Mouse (Mus musculus): ENCODE data around the gene Tmem214. TPM values are rescaled to one million over a fixed set of nuclear protein-coding genes. Genes with fewer than 3 reads are reported as not detected.

Tmem214 gene
- polyA plus RNA-seq (2011; ENCODE audit: insufficient read length, low read depth, missing spikeins) = 102 and 122 TPM in 2 replicates

DNA sequence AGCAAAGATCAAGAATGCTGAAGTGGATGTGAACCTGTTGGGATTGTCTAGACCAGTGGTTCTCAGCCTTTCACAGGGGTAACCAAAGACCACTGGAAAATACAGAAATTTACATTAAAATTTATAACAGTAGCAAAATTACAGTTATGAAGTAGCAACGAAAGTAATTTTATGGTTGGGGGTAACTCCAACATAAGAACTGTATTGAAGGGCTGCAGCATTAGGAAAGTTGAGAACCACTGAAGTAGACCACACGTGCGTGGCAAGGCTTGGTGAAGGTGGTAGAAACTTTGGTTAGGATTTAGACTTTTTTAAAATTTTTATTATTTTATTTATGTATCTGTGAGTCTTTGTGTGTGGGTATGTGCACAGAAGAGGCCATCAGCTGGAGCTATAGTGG lies at the start of gene Tmem214:
Gene Tmem214 (plus strand): TSS at position 301 of the 400 bp plus-strand sequence.
- no peak within 1 kb of the TSS for H3K4me3 ChIP-seq (ENCODE audit: insufficient read depth, low read length)

DNA sequence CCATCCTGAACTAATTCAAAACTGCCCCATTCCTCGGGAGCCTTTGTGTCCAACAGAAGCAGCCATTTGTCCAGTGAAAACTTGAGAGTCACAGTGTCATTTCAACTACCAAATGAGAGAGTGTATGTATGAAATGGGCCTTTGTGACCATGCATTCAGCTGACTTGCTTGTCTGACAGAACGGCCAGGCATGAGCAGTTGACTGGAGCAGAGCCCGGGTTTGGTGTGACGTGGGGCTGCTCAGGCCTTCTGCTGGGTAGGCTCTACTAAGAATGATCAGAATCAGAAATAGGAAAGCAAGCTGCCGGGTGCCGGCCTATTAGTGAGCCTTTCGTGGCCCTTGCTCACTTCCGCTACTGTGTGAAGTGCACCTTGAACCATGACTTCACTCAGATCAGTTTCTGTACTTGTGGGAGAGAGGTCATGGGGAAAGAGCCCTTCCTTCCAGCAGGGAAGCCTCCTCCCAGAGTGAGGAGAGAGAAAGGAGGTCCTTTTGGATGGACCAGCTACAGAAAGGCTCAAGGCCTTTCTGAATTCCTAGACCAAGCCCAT lies 49.0 kb upstream of the Tmem214 start:
- TF ChIP-seq POLR2A (IDR thresholded peaks at IDR 0.05; ENCODE audit: low read depth, low read length) = no peak
- TF ChIP-seq CTCF (IDR thresholded peaks at IDR 0.05; ENCODE audit: borderline replicate concordance, insufficient read depth, low read length) = no peak
- Histone ChIP-seq H3K27ac (ENCODE audit: insufficient read depth, low read length) (no peak overlapping the region), H3K4me3 (ENCODE audit: insufficient read depth, low read length) (no peak overlapping the region), H3K4me1 (ENCODE audit: control insufficient read depth, insufficient read depth, low read length) (no peaks in the 10 kb centered on the region; the same call in 1 of the 2 replicates)

More for the DNA sequence above, at the start of gene Tmem214:
- no peaks in the 10 kb centered on the region for H3K4me1 ChIP-seq (ENCODE audit: control insufficient read depth, insufficient read depth, low read length)
- H3K27ac ChIP-seq (ENCODE audit: insufficient read depth, low read length) = no peak within 1 kb of the TSS
- no peak for TF ChIP-seq CTCF (IDR thresholded peaks at IDR 0.05; ENCODE audit: borderline replicate concordance, insufficient read depth, low read length)
- no peak for TF ChIP-seq POLR2A (IDR thresholded peaks at IDR 0.05; ENCODE audit: low read depth, low read length)

DNA sequence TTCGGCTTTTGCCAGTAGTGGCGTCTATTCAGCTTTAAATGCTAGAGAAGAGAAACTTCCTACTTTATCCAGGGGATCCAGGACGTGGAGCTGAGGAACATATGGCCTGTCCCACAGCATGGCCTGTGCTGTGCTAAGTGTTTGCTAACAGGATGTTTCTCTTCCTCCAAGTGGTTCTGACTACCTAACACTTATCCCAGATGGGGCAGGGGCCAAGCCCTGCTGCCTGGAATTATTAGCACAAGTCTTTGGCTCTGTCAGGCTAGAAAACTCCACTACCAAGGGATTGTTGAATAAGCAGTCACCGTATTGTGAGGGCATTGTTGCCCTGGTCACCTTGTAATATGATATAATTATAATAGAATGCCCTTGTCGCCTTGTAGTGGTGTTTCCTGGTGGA lies 45.1 kb upstream of the Tmem214 start:
- no peak for TF ChIP-seq CTCF (IDR thresholded peaks at IDR 0.05; ENCODE audit: borderline replicate concordance, insufficient read depth, low read length)
- no peak for TF ChIP-seq POLR2A (IDR thresholded peaks at IDR 0.05; ENCODE audit: low read depth, low read length)
- Histone ChIP-seq H3K4me1 (ENCODE audit: control insufficient read depth, insufficient read depth, low read length) (no peaks in the 10 kb centered on the region), H3K27ac (ENCODE audit: insufficient read depth, low read length) (no peak overlapping the region), H3K4me3 (ENCODE audit: insufficient read depth, low read length) (no peak overlapping the region)

DNA sequence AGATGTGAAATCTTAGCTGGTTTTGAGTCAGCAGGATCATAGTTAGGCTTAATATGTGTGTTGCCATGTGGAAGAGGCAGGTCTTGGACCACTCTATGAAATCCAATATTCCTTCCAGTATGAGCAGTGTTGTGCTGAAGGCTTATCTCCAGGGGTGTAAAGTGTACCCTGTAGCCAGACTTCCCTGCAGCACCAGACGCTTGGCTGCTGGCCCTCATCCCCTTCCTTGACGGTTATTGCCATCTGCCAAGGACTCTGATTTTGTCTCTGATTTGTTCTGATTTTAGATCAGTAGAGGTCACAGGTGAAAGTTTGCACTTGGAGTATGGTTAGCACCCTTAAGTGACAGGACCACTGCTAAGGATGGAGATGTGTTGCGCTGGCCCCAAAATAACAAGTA lies 44.7 kb upstream of the Tmem214 start:
- no peak for TF ChIP-seq CTCF (IDR thresholded peaks at IDR 0.05; ENCODE audit: borderline replicate concordance, insufficient read depth, low read length)
- no peak for TF ChIP-seq POLR2A (IDR thresholded peaks at IDR 0.05; ENCODE audit: low read depth, low read length)
- Histone ChIP-seq H3K4me3 (ENCODE audit: insufficient read depth, low read length) (no peak overlapping the region), H3K4me1 (ENCODE audit: control insufficient read depth, insufficient read depth, low read length) (no peaks in the 10 kb centered on the region)

DNA sequence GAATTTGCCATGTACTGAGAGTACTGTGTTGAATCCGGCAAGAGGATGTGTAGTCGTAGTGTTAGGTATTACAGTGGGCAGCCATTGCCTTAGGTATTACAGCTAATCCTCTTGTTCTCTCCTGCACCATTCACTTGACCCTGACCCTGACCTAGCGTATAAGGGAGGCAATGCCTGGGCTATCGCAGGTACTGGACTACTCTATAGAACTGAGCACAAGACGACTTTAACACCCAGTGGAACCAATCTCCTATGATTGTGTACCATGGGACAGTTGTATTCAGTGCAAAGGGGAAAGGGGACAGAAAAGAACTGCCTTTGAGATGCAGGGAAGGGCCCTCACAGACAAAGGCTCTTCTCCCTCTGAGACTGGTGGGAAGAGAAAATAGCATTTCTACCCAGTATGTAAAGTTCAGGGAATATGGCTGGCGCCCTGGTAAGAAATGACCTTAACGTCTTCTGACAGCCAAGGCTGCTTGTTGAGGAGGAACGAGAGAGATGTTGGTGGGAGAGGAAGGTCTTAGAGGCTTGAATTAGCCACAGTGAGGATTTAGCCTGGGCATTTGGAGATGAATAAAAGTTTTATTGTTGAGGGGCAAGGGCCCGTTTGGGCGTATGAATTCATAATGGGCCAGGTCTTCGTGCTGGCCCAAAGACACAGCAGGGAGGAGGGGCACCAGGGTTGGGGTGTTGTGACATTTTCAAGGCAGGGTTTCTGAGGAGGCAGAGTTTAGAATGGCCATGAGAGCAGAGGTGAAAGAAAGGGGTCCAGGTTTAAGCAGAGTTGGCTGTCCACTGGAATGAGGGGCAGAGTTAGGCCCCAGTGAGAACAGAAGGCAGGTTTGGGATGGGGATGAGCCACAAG lies 43.5 kb upstream of the Tmem214 start:
- TF ChIP-seq POLR2A (IDR thresholded peaks at IDR 0.05; ENCODE audit: low read depth, low read length) = no peak
- TF ChIP-seq CTCF (IDR thresholded peaks at IDR 0.05; ENCODE audit: borderline replicate concordance, insufficient read depth, low read length) = no peak
- no peaks in the 10 kb centered on the region for H3K4me1 ChIP-seq (ENCODE audit: control insufficient read depth, insufficient read depth, low read length)
- H3K27ac ChIP-seq (ENCODE audit: insufficient read depth, low read length) = no peak overlapping the region
- H3K4me3 ChIP-seq (ENCODE audit: insufficient read depth, low read length) = no peak overlapping the region

More for the DNA sequence above, 44.7 kb upstream of the Tmem214 start:
- H3K27ac ChIP-seq (ENCODE audit: insufficient read depth, low read length) = no peak overlapping the region

DNA sequence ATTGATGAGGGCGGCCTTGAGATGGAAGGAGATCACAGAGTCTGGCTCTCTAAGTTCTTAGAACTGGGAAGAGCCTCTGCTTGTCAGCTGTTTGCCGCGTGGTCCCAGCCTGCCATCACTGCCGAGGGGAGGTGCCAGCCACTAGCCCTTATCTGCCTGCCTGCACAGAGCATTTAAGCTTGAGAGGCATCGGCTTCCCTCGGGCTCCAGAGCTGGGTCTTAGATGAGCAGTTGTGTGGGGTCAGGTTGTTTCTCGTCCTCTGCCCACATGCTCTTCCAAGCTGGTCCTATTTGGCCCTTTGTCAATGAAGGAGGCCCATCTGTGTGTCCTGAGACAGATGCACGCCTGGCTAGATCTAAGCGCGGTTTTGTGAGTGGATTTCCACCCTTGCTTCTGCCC lies 42.6 kb upstream of the Tmem214 start:
- no peak for TF ChIP-seq POLR2A (IDR thresholded peaks at IDR 0.05; ENCODE audit: low read depth, low read length)
- no peak for TF ChIP-seq CTCF (IDR thresholded peaks at IDR 0.05; ENCODE audit: borderline replicate concordance, insufficient read depth, low read length)
- no peak overlapping the region for H3K27ac ChIP-seq (ENCODE audit: insufficient read depth, low read length)
- no peak overlapping the region for H3K4me3 ChIP-seq (ENCODE audit: insufficient read depth, low read length)
- no peaks in the 10 kb centered on the region for H3K4me1 ChIP-seq (ENCODE audit: control insufficient read depth, insufficient read depth, low read length)

DNA sequence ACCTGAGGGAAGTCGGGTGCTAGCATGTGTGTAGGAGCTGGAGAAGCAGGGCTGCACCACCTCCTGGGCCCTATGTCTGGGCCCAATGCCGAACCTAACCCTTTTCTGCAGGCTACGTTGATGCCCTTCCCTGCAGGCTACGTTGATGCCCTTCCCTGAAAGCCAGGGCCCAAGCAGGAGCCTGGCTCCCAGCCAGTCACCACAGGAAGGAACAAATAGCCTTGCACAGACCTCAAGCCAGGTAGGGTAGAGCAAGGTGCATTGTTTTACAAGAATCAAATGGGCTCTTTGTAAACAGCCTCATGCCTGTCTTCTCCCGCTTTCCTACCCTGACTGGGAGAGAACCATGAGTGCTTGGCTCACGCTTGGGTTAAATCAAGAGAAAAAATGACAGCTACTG lies 42.0 kb upstream of the Tmem214 start:
- Histone ChIP-seq H3K27ac (ENCODE audit: insufficient read depth, low read length) (no peak overlapping the region), H3K4me1 (ENCODE audit: control insufficient read depth, insufficient read depth, low read length) (no peaks in the 10 kb centered on the region), H3K4me3 (ENCODE audit: insufficient read depth, low read length) (no peak overlapping the region)
- no peak for TF ChIP-seq CTCF (IDR thresholded peaks at IDR 0.05; ENCODE audit: borderline replicate concordance, insufficient read depth, low read length)

DNA sequence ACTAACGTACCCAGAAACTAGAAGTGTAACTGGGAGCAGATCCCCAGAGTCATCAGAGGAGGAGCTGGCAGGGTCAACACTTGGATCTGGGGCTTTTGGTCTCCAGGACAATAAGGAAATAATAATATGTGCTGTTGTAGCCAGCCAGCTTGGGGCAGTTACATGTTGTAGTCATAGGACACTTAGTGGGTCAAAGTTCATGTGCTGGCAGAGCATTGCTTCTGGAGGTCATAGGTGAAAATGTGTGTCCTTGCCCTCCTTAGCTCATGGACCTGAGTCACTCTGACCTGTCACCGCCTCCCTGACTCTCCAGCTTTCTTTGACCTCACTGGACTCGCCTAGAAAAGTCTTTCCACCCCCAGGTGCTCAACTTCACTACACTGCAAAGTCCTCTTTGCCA lies 34.4 kb upstream of the Tmem214 start:
- Histone ChIP-seq H3K27ac (ENCODE audit: insufficient read depth, low read length) (no peak overlapping the region), H3K4me3 (ENCODE audit: insufficient read depth, low read length) (no peak overlapping the region), H3K4me1 (ENCODE audit: control insufficient read depth, insufficient read depth, low read length) (no peaks in the 10 kb centered on the region)
- TF ChIP-seq CTCF (IDR thresholded peaks at IDR 0.05; ENCODE audit: borderline replicate concordance, insufficient read depth, low read length) (no peak), POLR2A (IDR thresholded peaks at IDR 0.05; ENCODE audit: low read depth, low read length) (no peak)

DNA sequence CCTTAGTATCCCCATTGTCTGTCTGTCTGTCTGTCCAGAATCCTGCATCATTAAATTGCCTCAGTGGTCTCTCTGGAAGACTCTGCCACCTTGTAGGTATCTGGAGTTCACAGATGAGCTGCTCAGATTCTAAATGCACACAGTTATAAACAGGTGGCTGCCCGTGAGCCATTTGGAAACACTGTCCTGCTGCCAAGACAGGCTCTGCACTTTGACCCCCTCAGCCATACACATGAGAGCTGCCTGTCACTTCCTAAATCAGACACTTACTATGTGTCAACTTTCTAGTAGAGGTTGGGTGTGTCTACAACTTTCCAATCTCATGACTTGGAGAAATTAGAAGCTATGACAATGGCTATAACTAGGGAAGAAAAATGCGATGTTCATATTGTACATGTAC lies 28.1 kb upstream of the Tmem214 start:
- TF ChIP-seq CTCF (IDR thresholded peaks at IDR 0.05; ENCODE audit: borderline replicate concordance, insufficient read depth, low read length) = no peak
- no peak for TF ChIP-seq POLR2A (IDR thresholded peaks at IDR 0.05; ENCODE audit: low read depth, low read length)
- no peak overlapping the region for H3K27ac ChIP-seq (ENCODE audit: insufficient read depth, low read length)
- no peak overlapping the region for H3K4me3 ChIP-seq (ENCODE audit: insufficient read depth, low read length)
- no peaks in the 10 kb centered on the region for H3K4me1 ChIP-seq (ENCODE audit: control insufficient read depth, insufficient read depth, low read length)

DNA sequence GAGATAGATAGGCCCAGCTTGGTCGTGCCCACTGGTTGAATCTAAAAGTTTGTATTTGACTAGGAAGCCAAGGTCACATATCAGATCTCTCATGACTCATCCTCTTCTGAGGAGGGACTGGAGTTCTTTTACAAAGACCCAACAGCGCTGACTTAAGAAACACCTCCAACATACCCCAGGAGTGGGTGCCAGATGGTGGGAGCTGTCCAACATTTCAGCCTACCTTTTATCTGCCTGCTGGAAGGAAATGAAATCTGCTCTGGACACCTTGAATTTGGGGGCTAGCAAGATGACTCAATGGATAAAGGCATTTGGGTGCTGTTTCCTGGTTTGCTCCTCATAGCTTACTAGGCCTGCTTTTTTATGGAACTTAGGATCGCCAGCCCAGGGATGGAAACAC lies 25.9 kb upstream of the Tmem214 start:
- TF ChIP-seq CTCF (IDR thresholded peaks at IDR 0.05; ENCODE audit: borderline replicate concordance, insufficient read depth, low read length) (no peak), POLR2A (IDR thresholded peaks at IDR 0.05; ENCODE audit: low read depth, low read length) (no peak)
- Histone ChIP-seq H3K27ac (ENCODE audit: insufficient read depth, low read length) (no peak overlapping the region), H3K4me1 (ENCODE audit: control insufficient read depth, insufficient read depth, low read length) (no peaks in the 10 kb centered on the region), H3K4me3 (ENCODE audit: insufficient read depth, low read length) (no peak overlapping the region)

Measured in embryonic fibroblast, embryonic 13.5 days (primary cell).